Mouse (Mus musculus): ENCODE measurements around the gene Mtrf1.
"Not testable (repeated sequence)": the region's sequence is repeated elsewhere in the genome, so short reads cannot be mapped to it uniquely, and the experiment has no call there.

Gene Mtrf1

GRCm38 (mm10) chr14:79445055-79445620 lies 47.6 kb downstream of the Mtrf1 start:
- DNase-seq (ENCODE audit: extremely low spot score, low spot score): no peak

DNA sequence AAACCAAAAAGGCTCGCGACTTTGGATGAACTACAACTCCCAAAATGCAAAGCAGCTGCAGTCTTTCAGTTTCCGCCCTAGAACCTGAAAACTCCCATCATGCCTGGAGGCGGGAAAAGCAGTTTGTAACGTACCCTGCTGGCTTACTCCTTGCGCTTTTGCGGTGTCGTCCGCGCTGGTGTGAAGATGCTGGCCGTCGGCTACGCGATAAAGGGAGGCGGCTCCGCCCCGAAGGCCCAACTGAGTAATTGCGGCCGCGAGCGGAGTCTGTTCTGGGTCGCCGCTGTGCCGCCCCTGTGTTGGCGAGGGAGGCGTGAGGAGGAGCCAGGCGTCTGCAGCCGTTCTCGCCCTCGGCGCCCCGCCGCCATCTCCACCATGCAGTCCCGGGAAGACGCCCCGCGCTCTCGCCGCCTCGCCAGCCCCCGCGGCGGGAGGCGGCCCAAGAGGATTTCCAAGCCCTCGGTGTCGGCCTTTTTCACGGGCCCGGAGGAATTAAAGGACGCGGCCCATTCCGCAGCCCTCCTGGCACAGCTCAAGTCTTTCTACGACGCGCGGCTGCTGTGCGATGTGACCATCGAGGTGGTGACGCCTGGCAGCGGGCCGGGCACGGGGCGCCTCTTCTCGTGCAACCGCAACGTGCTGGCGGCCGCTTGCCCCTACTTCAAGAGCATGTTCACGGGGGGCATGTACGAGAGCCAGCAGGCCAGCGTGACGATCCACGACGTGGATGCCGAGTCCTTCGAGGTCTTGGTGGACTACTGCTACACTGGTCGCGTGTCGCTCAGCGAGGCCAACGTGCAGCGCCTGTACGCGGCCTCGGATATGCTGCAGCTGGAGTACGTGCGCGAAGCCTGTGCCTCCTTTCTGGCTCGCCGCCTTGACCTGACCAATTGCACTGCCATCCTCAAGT lies 54.4 kb downstream of the Mtrf1 start, which contains the start of gene Kbtbd6:
Gene Kbtbd6, plus strand, starts transcription at position 155 of the 910 bp plus-strand sequence.
- peak; percentile 90 for DNase-seq (ENCODE audit: extremely low spot score, low spot score)

DNA sequence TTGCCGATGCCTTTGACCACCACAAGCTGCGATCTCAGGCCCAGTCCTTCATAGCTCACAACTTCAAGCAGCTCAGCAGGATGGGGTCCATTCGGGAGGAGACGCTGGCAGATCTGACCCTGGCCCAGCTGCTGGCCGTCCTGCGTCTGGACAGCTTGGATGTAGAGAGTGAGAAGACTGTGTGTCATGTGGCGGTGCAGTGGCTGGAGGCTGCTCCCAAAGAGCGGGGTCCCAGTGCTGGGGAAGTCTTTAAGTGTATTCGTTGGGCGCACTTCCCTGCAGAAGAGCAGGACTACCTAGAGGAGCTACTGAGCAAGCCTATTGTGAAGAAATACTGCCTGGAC lies 55.0 kb downstream of the Mtrf1 start:
- not testable (repeated sequence) for DNase-seq (ENCODE audit: extremely low spot score, low spot score)

GRCm38 (mm10) chr14:79460401-79460800 lies 62.8 kb downstream of the Mtrf1 start:
- DNase-seq (ENCODE audit: extremely low spot score, low spot score): no peak

- DNase-seq (ENCODE audit: extremely low spot score, low spot score): no peak
These were observed 63.4 kb downstream of the Mtrf1 start for GRCm38 (mm10) chr14:79460988-79461387.

GRCm38 (mm10) chr14:79465623-79466022 lies 68.1 kb downstream of the Mtrf1 start:
- DNase-seq (ENCODE audit: extremely low spot score, low spot score): no peak

DNA sequence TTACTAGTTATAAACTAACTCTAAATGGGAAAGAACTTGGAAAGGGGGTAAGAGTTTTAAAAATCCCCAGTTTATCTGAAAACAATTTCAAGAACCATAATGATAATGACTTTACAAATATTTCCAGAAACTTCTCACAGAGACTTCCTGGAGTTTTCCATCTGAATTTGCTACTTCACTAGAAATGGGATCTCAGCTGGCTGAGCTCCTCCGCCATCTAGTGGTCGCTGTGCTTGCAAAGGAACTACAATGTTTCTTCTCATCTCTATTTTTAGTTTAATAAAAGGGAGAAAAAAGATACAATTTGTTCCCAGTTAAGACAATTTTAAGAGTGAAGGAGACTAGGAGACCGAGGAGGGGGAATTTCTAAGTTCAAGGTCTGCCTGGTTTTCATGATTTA lies 70.0 kb downstream of the Mtrf1 start:
- DNase-seq (ENCODE audit: extremely low spot score, low spot score): peak; percentile 39
